Mouse (Mus musculus): ENCODE measurements around the gene Fam135a. TPM values are rescaled to one million over a fixed set of nuclear protein-coding genes. Genes with fewer than 3 reads are reported as not detected.
A peak's percentile ranks its signal among the peaks of the same experiment; 100 is the strongest.

Gene Fam135a
- polyA plus RNA-seq, 1 experiment from 2014 or later, result 35.6 TPM

DNA sequence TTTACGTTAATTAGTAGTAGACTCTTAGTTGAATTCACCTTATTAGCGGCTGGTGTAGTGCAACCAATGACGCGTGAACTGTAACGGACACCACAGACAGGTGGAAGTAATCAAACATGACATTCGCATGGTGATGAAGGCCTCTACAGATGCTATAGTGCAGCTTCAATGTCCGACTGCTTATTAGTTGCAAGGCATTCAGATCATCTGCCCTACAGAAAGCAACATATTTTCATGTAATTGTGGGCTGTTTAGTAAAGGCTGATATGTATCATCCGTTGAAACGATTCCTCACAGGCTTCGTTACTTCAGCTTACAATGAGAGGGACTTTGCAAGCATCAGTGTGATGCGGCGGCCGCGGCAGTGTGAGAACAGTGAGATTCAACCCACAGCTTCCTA lies 44.4 kb downstream of the Fam135a start:
- no peak for ATAC-seq (ENCODE audit: insufficient read depth, low FRiP score, low read depth)
- Histone ChIP-seq H3K36me3 (peaks cover 6% of the 10 kb centered on the region; the same call in 1 of the 2 replicates), H3K27ac (no peak overlapping the region), H3K9ac (no peak overlapping the region), H3K4me1 (no peaks in the 10 kb centered on the region), H3K4me2 (no peak overlapping the region), H3K27me3 (replicated peaks) (no peaks in the 10 kb centered on the region), H3K4me3 (replicated peaks) (no peak overlapping the region), H3K9me3 (no peaks in the 10 kb centered on the region)
- 93% methylated on average over 14 of the region's 14 CpGs for WGBS

- Histone ChIP-seq H3K9me3 (no peaks in the 10 kb centered on the region), H3K4me2 (no peak overlapping the region)
- WGBS, result 78% methylated on average over 6 of the region's 6 CpGs
Measured at GRCm38 (mm10) chr1:24046730-24047510, 53.2 kb downstream of the Fam135a start.

DNA sequence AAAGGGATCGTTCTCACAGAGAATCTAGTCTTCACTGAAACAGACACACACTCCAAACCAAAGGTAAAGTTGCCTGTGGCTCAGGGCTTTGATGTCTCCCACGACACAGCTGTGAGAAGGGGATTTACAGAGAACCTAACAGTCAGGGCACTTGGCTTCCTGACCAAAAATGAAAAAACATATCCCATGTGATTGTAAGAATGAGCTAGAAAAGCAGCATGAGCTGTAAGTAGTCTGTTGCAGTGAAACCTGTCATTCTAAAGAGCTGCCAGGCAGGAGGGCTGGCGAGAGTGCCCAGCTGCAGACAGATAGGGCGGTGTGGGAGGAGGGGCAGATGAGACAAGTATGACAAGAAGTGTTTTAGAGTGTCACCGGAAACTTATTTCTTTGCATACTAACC lies 54.5 kb downstream of the Fam135a start:
- ATAC-seq (ENCODE audit: insufficient read depth, low FRiP score, low read depth), result no peak
- Histone ChIP-seq H3K4me2 (no peak overlapping the region), H3K9me3 (no peaks in the 10 kb centered on the region), H3K27ac (no peak overlapping the region), H3K4me1 (no peaks in the 10 kb centered on the region), H3K27me3 (replicated peaks) (no peaks in the 10 kb centered on the region), H3K36me3 (0 out of 2 replicates have a peak, but pooled peaks cover 3% of the 10 kb centered on the region), H3K9ac (no peak overlapping the region), H3K4me3 (replicated peaks) (no peak overlapping the region)
- 81% methylated on average over 5 of the region's 5 CpGs for WGBS

More at GRCm38 (mm10) chr1:24046730-24047510, 53.2 kb downstream of the Fam135a start:
- ATAC-seq (ENCODE audit: insufficient read depth, low FRiP score, low read depth), result no peak
- Histone ChIP-seq H3K27ac (no peak overlapping the region), H3K27me3 (replicated peaks) (no peaks in the 10 kb centered on the region), H3K36me3 (no peaks in the 10 kb centered on the region), H3K4me1 (no peaks in the 10 kb centered on the region), H3K9ac (no peak overlapping the region), H3K4me3 (replicated peaks) (no peak overlapping the region)

- 81% methylated on average over 5 of the region's 5 CpGs for WGBS
Measured at GRCm38 (mm10) chr1:24043007-24043406, 57.1 kb downstream of the Fam135a start.

DNA sequence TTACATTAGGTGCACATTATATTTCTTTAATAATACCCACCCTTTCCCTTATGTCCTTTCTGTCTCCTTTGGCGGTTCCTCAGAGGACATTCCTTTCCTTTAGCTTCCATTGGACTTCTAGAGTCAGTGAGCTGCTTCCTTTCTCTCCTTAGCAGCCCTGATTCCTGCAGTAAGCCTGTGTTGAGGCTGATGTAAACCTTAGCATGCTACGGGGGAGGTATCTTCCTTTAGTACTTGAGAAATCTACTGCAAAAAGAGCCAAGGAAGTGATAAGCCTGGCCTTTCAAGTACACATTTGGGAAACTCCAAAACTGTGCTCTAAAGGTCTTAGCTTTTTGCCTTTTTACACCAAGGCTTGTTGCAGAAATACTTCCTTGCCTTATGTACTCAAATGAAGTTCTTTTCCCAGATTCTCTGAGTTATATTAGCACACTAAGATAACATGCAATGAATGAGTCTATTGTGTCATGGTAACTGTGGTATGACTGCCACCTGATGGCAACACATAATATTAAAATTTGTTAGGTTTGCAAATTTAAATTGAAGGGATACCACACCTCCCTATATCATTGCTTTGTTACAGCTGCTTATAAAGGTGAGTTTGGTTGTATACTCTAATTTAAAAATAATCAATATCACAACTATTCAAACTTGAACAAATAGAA lies 66.2 kb downstream of the Fam135a start:
- no peaks in the 10 kb centered on the region for H3K27me3 ChIP-seq (replicated peaks)
- no peak overlapping the region for H3K4me3 ChIP-seq (replicated peaks)
- no peak overlapping the region for H3K9ac ChIP-seq
- H3K9me3 ChIP-seq, result no peaks in the 10 kb centered on the region
- peaks cover 9% of the 10 kb centered on the region; the same call in 1 of the 2 replicates for H3K36me3 ChIP-seq
- no peak overlapping the region for H3K4me2 ChIP-seq
- no peak overlapping the region for H3K27ac ChIP-seq
- 0 out of 2 replicates have a peak, but pooled peaks have one; percentile 10 for ATAC-seq (ENCODE audit: insufficient read depth, low FRiP score, low read depth)
- 71% methylated on average over 2 of the region's 2 CpGs for WGBS
- H3K4me1 ChIP-seq, result no peaks in the 10 kb centered on the region

More at GRCm38 (mm10) chr1:24043007-24043406, 57.1 kb downstream of the Fam135a start:
- H3K9ac ChIP-seq, result no peak overlapping the region
- no peaks in the 10 kb centered on the region for H3K9me3 ChIP-seq
- H3K27ac ChIP-seq, result no peak overlapping the region
- no peaks in the 10 kb centered on the region for H3K4me1 ChIP-seq
- 0 out of 2 replicates have a peak, but pooled peaks cover 3% of the 10 kb centered on the region for H3K36me3 ChIP-seq
- H3K4me2 ChIP-seq, result no peak overlapping the region
- H3K4me3 ChIP-seq (replicated peaks), result no peak overlapping the region
- ATAC-seq (ENCODE audit: insufficient read depth, low FRiP score, low read depth), result no peak
- no peaks in the 10 kb centered on the region for H3K27me3 ChIP-seq (replicated peaks)

DNA sequence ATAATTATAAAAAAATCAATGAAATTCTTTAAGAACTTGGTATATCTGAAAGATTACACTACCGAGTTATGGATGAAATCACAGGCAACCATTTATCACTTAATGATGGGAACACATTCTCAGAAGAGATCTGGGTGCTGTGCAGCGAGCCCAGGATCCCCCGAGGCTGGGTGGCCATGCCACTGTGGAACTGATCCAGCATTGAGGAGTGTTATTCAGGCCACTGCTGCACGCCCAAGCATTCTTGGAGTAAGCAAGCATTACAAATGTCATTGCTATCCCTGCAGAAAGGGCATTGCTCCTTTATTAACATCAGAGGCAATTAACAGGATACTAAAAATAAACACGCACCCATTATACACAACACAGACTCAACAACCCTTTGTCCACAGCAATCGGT lies 89.3 kb downstream of the Fam135a start:
- H3K9me3 ChIP-seq, result no peaks in the 10 kb centered on the region
- no peak for ATAC-seq (ENCODE audit: insufficient read depth, low FRiP score, low read depth)
- H3K4me1 ChIP-seq, result no peaks in the 10 kb centered on the region
- H3K27me3 ChIP-seq (replicated peaks), result no peaks in the 10 kb centered on the region
- no peak overlapping the region for H3K27ac ChIP-seq
- H3K4me2 ChIP-seq, result no peak overlapping the region
- H3K36me3 ChIP-seq, result no peaks in the 10 kb centered on the region
- no peak overlapping the region for H3K9ac ChIP-seq
- 82% methylated on average over 6 of the region's 6 CpGs for WGBS
- H3K4me3 ChIP-seq (replicated peaks), result no peak overlapping the region

DNA sequence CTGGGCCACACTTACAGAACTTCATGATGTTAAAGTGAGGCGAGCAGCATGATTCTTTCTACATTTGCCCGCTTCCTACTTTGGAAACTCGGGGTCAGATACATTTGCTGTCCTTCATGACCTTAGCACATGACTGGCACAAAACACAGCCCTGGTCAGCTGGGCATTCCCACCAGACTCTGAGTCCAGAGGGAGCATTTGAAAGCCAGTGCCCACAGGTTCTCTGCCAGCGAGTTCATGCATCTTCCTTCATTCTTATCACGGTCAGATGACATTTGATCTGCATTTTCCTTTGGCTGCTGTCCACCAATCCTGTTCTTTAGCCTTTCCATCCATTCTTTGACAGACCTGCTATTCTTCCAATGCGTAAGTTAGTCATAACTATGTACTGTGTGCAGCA lies 90.1 kb downstream of the Fam135a start:
- Histone ChIP-seq H3K9ac (no peak overlapping the region), H3K4me1 (no peaks in the 10 kb centered on the region), H3K27ac (no peak overlapping the region), H3K36me3 (no peaks in the 10 kb centered on the region), H3K4me3 (replicated peaks) (no peak overlapping the region), H3K27me3 (replicated peaks) (no peaks in the 10 kb centered on the region), H3K9me3 (no peaks in the 10 kb centered on the region), H3K4me2 (no peak overlapping the region)
- no peak for ATAC-seq (ENCODE audit: insufficient read depth, low FRiP score, low read depth)
- WGBS, result 87% methylated on average over 6 of the region's 6 CpGs

- Histone ChIP-seq H3K4me3 (replicated peaks) (no peak overlapping the region), H3K27ac (no peak overlapping the region), H3K9ac (no peak overlapping the region), H3K9me3 (no peaks in the 10 kb centered on the region), H3K27me3 (replicated peaks) (no peaks in the 10 kb centered on the region), H3K36me3 (no peaks in the 10 kb centered on the region), H3K4me1 (no peaks in the 10 kb centered on the region), H3K4me2 (no peak overlapping the region)
- 80% methylated on average over 8 of the region's 8 CpGs for WGBS
- no peak for ATAC-seq (ENCODE audit: insufficient read depth, low FRiP score, low read depth)
Measured at GRCm38 (mm10) chr1:24007621-24008020, 92.5 kb downstream of the Fam135a start.

DNA sequence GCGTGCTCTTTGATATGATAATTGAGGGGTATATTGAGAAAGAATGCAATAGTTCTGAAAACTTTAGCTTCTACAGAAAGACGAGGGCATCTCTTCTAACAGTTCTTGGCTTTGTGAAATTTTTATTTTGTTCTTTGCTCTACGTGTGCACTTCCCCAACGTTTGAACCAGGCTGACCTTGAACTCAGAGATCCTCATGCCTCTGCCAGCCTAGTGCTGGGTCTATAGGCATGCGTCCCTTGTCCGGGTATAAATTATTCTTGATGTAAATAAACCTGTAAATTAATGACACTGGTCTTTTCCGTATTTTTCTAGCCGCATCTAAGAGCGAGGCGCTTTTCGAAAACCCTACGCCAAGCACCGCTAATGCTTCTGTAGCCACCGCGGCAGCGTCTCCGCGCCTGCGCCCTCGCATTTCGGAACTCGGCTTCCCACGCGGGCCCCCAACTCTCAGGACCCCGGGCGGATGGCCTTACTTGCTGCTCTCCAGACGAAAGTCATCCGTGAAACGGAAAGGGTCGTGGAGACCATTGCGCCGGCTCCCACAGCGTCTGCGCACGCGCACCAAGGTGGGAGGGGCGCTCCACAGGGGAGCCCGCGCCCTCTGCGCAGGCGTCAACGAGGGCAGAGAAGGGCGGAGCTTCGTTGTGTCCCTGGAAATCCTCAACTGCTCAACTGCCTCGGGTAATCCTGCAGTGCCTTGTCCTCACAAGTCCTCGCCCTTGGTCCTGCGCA lies 94.9 kb downstream of the Fam135a start, which contains the start of gene Sdhaf4:
TSS of gene Sdhaf4 (minus strand) at position 587 of the 735 bp plus-strand sequence.
- Histone ChIP-seq H3K4me3 (replicated peaks) (peak within 1 kb of the TSS; percentile 62), H3K4me1 (no peaks in the 10 kb centered on the region), H3K27me3 (replicated peaks) (no peaks in the 10 kb centered on the region), H3K27ac (peak within 1 kb of the TSS; percentile 81), H3K9ac (peak within 1 kb of the TSS; percentile 57), H3K9me3 (no peaks in the 10 kb centered on the region), H3K36me3 (peaks cover 5% of the 10 kb centered on the region; the same call in 1 of the 2 replicates), H3K4me2 (peak within 1 kb of the TSS; percentile 69)
- ATAC-seq (ENCODE audit: insufficient read depth, low FRiP score, low read depth), result peak; percentile 98
- 1% methylated on average over 47 of the region's 47 CpGs for WGBS

GRCm38 (mm10) chr1:23999318-23999717 lies 100.8 kb downstream of the Fam135a start:
- no peak for ATAC-seq (ENCODE audit: insufficient read depth, low FRiP score, low read depth)
- H3K9ac ChIP-seq, result no peak overlapping the region
- no peaks in the 10 kb centered on the region for H3K4me1 ChIP-seq
- no peaks in the 10 kb centered on the region for H3K27me3 ChIP-seq (replicated peaks)
- no peak overlapping the region for H3K27ac ChIP-seq
- H3K36me3 ChIP-seq, result peaks cover 5% of the 10 kb centered on the region; the same call in 1 of the 2 replicates
- H3K9me3 ChIP-seq, result no peaks in the 10 kb centered on the region
- no peak overlapping the region for H3K4me3 ChIP-seq (replicated peaks)
- H3K4me2 ChIP-seq, result no peak overlapping the region
- 89% methylated on average over 5 of the region's 5 CpGs for WGBS

- ATAC-seq (ENCODE audit: insufficient read depth, low FRiP score, low read depth), result no peak
- WGBS, result 95% methylated on average over 7 of the region's 7 CpGs
- no peak overlapping the region for H3K4me2 ChIP-seq
- H3K27ac ChIP-seq, result no peak overlapping the region
- H3K27me3 ChIP-seq (replicated peaks), result no peaks in the 10 kb centered on the region
- H3K9me3 ChIP-seq, result no peaks in the 10 kb centered on the region
- H3K36me3 ChIP-seq, result peaks cover 5% of the 10 kb centered on the region; the same call in 1 of the 2 replicates
- H3K9ac ChIP-seq, result no peak overlapping the region
- no peaks in the 10 kb centered on the region for H3K4me1 ChIP-seq
- no peak overlapping the region for H3K4me3 ChIP-seq (replicated peaks)
Measured at GRCm38 (mm10) chr1:23998866-23999265, 101.3 kb downstream of the Fam135a start.

Data from stomach, embryonic 15.5 days (tissue).